Mouse (Mus musculus): ENCODE data around the gene Alk. TPM values are rescaled to one million over a fixed set of nuclear protein-coding genes. Genes with fewer than 3 reads are reported as not detected.

Gene Alk
- polyA plus RNA-seq, 1 experiment, result 0.25 TPM

DNA sequence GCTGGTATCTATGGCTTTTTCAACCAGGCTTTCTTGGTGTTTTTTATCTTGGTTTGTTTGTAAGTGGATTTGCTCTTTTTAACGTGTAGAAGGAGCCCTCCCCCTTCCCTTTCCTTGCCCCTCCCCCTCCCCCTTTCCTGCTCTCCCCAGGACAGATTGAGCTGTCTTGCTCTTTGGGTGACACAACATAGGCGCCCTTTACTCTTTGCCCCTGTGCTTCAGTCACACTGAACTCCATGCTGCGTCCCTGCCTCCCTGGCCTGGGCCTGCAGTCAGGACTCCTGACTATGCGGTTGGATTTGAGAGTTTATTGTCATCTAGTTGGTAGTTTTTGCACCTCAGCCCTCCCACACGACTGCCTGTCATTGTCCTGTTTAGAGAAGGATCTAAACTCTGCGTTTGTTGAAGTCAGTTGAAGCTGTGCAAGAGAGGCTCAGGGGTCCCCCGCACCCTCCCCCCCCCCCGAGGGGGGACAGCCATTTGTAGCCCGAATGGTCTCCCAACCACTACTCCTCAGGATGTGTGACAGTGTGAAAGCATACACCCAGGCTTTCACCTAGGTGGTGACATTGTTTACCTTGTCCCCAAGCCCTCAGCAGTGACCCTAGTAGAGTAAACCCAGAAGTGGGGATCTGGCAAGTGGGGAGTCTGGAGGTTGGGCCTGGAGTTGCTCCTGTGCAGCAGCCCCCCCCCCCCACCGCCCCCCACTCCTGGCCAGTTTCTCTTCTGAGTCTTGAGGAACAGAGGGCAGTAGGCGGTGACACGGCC lies 775.6 kb downstream of the Alk start:
- Histone ChIP-seq H3K4me3 (ENCODE audit: insufficient read depth, low read length) (no peak overlapping the region), H3K27ac (ENCODE audit: insufficient read depth, low read length) (no peak overlapping the region), H3K4me1 (ENCODE audit: control insufficient read depth, insufficient read depth, low read length) (no peaks in the 10 kb centered on the region)
- TF ChIP-seq CTCF (IDR thresholded peaks at IDR 0.05; ENCODE audit: borderline replicate concordance, insufficient read depth, low read length) (no peak), POLR2A (IDR thresholded peaks at IDR 0.05; ENCODE audit: low read depth, low read length) (no peak)

DNA sequence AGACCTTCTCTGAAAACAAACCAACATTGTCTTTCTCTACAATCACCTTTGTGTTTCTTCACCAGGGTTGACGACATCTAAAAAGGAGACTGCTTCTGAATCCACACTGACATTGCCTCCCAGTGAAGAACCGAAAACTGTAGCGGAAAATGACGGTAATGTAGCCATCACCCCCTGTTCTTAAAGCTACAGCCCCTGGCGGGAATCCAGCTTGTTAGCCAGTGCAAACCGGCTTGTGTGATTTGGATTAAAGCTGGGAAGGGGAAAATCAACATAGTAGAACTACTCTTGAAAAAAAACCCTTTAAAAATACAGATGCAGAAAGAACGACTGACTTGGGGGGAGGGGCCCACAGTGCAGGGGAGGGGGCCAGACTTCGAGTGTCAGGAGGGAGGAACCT lies 776.8 kb downstream of the Alk start:
- TF ChIP-seq POLR2A (IDR thresholded peaks at IDR 0.05; ENCODE audit: low read depth, low read length), result no peak
- TF ChIP-seq CTCF (IDR thresholded peaks at IDR 0.05; ENCODE audit: borderline replicate concordance, insufficient read depth, low read length), result no peak
- Histone ChIP-seq H3K4me3 (ENCODE audit: insufficient read depth, low read length) (no peak overlapping the region), H3K27ac (ENCODE audit: insufficient read depth, low read length) (no peak overlapping the region), H3K4me1 (ENCODE audit: control insufficient read depth, insufficient read depth, low read length) (no peaks in the 10 kb centered on the region)

DNA sequence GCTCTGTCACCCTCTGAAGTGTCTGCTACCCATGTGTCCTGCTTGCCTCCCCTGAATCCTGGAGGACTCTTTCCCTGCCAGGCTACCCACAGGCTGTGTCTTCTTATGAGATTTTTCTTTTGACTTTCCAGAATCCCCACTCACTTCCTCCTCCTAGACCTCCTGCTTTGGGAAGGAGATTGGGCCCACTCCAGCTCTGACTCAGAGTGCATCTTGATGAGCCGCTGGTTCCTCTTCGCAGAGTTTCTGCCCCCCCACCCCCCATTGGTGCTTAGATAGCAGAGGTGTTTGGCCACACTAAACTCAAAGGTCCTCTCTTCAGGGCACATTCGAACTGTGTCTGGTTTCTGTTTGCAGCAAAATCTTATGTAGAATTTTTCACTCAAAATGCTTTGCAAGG lies 777.8 kb downstream of the Alk start:
- no peak overlapping the region for H3K27ac ChIP-seq (ENCODE audit: insufficient read depth, low read length)
- no peak overlapping the region for H3K4me3 ChIP-seq (ENCODE audit: insufficient read depth, low read length)
- H3K4me1 ChIP-seq (ENCODE audit: control insufficient read depth, insufficient read depth, low read length), result no peaks in the 10 kb centered on the region
- TF ChIP-seq CTCF (IDR thresholded peaks at IDR 0.05; ENCODE audit: borderline replicate concordance, insufficient read depth, low read length), result no peak
- no peak for TF ChIP-seq POLR2A (IDR thresholded peaks at IDR 0.05; ENCODE audit: low read depth, low read length)

DNA sequence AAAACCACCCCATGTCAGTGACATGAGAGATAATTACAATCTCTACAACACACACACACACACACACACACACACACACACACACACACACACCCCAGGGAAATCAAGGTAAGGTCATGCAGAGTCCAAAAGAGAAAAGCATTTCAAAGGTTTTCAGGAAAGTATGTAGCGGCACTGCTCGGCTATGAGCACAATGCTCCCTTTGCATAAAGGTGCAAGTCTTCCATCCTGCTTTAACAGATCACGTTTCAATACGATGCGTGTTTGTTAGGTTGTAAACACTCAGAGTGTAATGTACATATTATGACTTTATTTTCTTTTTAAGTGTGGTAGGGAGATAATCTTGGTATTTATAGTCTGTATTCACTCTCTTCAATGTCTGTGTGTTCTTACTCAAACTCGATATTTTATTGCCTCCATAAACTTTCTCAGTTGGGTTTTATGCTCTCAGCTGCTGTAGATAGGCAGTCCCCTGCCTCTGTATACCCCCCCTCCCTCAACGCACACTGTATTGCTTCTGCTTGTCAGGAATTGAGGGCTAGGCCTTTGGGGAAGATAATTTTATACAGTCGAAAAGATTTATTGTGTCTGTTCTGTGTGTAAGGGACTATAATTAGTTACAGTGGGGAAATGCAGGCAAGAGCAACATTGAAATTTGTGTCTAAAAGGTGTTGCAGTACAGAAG lies 780.7 kb downstream of the Alk start:
- no peak for TF ChIP-seq CTCF (IDR thresholded peaks at IDR 0.05; ENCODE audit: borderline replicate concordance, insufficient read depth, low read length)
- TF ChIP-seq POLR2A (IDR thresholded peaks at IDR 0.05; ENCODE audit: low read depth, low read length), result no peak
- Histone ChIP-seq H3K27ac (ENCODE audit: insufficient read depth, low read length) (no peak overlapping the region), H3K4me3 (ENCODE audit: insufficient read depth, low read length) (no peak overlapping the region), H3K4me1 (ENCODE audit: control insufficient read depth, insufficient read depth, low read length) (no peaks in the 10 kb centered on the region)

Other genes with a start within 250 kb of the Alk start
- gene Ypel5, start 231.8 kb upstream of the Alk start, polyA plus RNA-seq (2011; ENCODE audit: insufficient read length, low read depth, missing spikeins), result 61.7 and 74.5 TPM in 2 replicates